Mouse (Mus musculus) neural tube, embryonic 13.5 days (tissue): Measurements from ENCODE around the gene Gtf2ird1. TPM values are rescaled to one million over a fixed set of nuclear protein-coding genes. Genes with fewer than 3 reads are reported as not detected.
"Not testable (repeated sequence)": the region's sequence is repeated elsewhere in the genome, so short reads cannot be mapped to it uniquely, and the experiment has no call there.

ENCODE experiments used
- ATAC-seq: fragments of 200-750 bp; cut with Nextera tagmentation; 2 replicates; pipeline ENCODE4 v1.8.0; 2017; ENCODE audit warnings: low read depth, mild to moderate bottlenecking, moderate TSS enrichment, moderate library complexity
- H3K27ac ChIP-seq: fragments of 300-500 bp; sonication (generic); replicated peaks from 2 replicates; pipeline ENCODE4 v1.5.1; 2015; ENCODE audit warnings: moderate library complexity, mild to moderate bottlenecking, inconsistent platforms
- H3K27me3 ChIP-seq: fragments of 300-500 bp; sonication (generic); 2 replicates; pipeline ENCODE4 v1.6.1; 2015; ENCODE audit warnings: mild to moderate bottlenecking, inconsistent platforms
- H3K36me3 ChIP-seq: fragments of 300-500 bp; sonication (generic); 2 replicates; pipeline ENCODE4 v1.6.1; 2015; ENCODE audit warnings: mild to moderate bottlenecking, inconsistent platforms
- H3K4me1 ChIP-seq: fragments of 300-500 bp; sonication (generic); replicated peaks from 2 replicates; pipeline ENCODE4 v1.6.1; 2015; ENCODE audit warnings: inconsistent platforms
- H3K4me2 ChIP-seq: fragments of 300-500 bp; sonication (generic); 2 replicates; pipeline ENCODE4 v1.6.1; 2015; ENCODE audit warnings: inconsistent platforms, mild to moderate bottlenecking, moderate library complexity
- H3K4me3 ChIP-seq: fragments of 300-500 bp; sonication (generic); 2 replicates; pipeline ENCODE4 v1.5.1; 2015; ENCODE audit warnings: mild to moderate bottlenecking, inconsistent platforms
- H3K9ac ChIP-seq: fragments of 300-500 bp; sonication (generic); 2 replicates; pipeline ENCODE4 v1.6.1; 2015; ENCODE audit warnings: moderate library complexity, mild to moderate bottlenecking, inconsistent platforms
- H3K9me3 ChIP-seq: fragments of 300-500 bp; sonication (generic); 2 replicates; pipeline ENCODE4 v1.6.1; 2016; ENCODE audit warnings: inconsistent platforms
- WGBS: fragments of 180-500 bp; shearing (Covaris S2); methylation state at CpG from one replicate; pipeline ENCODE4 v1.1.7; 2015; 5-methylcytosine and 5-hydroxymethylcytosine counted together
- polyA plus RNA-seq: library from polyadenylated mRNA; unstranded; fragments of >200 nt; fragmentation: Nextera tagmentation; extraction: Ambion mirVana; gene quantifications from 2 replicates; pipeline ENCODE4 v1.2.1, GENCODE M21; 2015

Gtf2ird1 gene
- polyA plus RNA-seq, 1 experiment from 2014 or later: 63.1 TPM

DNA sequence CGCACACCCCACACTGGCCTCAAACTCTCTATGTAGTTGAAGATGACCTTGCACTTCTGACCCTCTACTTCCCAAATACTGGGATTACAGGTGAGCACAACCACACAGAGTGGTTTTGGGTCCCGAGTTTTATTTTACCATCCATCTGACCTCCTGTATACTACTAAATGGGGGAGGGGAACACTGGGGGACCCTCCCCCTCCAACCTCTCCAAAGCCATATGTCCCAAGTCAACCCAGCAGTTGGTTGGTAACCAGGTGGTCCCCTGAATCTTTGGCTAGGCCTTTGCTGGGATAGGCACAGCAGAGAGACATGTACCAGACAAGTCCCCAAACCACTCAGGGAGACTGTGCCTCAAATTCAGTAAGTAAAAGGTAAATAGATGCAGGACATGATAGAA lies 855 bp upstream of the Gtf2ird1 start:
- ATAC-seq: no peak
- Histone ChIP-seq H3K9ac (no peak overlapping the region), H3K9me3 (0 out of 2 replicates have a peak, but pooled peaks cover under 1% of the 10 kb centered on the region), H3K27ac (no peak overlapping the region), H3K36me3 (peaks cover under 1% of the 10 kb centered on the region; the same call in 1 of the 2 replicates), H3K4me1 (peaks cover 28% of the 10 kb centered on the region), H3K4me3 (0 out of 2 replicates have a peak overlapping the region, but pooled peaks have one; percentile 83), H3K4me2 (no peak overlapping the region), H3K27me3 (no peaks in the 10 kb centered on the region)
- WGBS: 88% methylated on average over 2 of the region's 2 CpGs

DNA sequence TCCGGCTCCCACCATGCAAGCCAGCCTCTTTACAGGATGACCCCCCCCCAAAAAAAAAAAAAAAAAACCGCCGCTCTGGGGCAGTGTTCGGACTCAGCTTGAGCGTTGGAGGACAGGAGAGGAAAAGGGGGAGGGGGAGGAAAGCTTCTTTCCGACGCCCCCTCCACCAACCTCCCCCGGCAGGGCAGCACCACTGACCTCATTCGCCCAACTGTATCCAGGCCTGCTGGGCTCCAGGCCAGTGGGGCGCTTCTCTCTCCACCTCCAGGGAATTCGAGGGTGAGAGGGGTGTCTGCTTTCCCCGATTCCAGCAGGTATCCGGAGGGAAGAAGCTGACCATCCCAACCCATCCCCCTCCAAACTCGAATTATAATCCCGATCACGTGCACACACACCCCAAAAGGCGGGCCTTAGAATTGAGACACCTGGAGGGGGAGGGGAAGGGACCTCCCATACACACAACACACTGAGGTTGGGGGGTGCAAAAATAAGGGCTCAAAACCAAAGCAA lies 547 bp downstream of the Gtf2ird1 start:
- H3K4me1 ChIP-seq: peaks cover 28% of the 10 kb centered on the region
- H3K4me3 ChIP-seq: peak overlapping the region; percentile 83
- peak; percentile 73 for ATAC-seq
- 0% methylated on average over 16 of the region's 17 CpGs for WGBS
- H3K9ac ChIP-seq: peak overlapping the region; percentile 94
- peak overlapping the region; percentile 93 for H3K4me2 ChIP-seq
- peaks cover 6% of the 10 kb centered on the region; the same call in 1 of the 2 replicates for H3K9me3 ChIP-seq
- H3K27me3 ChIP-seq: no peaks in the 10 kb centered on the region
- H3K27ac ChIP-seq: peak overlapping the region; percentile 92
- peaks cover 10% of the 10 kb centered on the region for H3K36me3 ChIP-seq

DNA sequence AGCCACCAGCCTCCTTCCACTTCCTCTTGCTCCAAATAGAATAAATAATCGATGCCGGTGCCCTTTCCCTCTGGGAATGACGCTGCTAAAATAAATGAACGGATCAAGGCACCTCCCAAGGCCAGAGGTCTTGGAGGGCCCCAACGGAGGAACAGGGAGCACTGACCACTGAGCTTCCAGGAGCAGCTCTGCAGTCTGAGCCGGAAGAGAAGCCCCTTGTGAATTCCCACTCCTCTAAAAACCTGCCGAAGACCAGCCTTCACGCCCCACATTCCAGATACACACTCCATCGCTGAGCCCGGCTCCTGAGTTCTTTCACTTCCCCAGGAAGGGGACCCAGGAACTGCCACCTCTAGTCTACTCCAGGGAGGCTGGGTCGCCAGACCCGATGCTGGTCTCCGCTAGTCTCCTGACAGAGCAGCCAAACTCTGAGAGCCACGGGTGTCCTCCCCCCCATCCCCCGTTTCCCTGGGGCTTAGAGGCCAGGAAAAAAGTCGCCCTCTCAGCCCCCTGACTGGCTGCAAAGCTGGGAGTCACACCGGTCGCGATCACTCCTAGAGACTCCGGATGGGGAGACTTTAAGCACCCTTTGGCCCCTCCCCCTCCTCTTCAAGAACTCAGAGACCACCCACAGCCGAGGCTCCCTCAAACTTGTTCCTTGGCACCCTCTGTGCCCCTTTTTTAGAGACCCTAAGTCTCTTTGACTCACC lies 1.2 kb downstream of the Gtf2ird1 start:
- H3K4me2 ChIP-seq: peak overlapping the region; percentile 93
- peaks cover 28% of the 10 kb centered on the region for H3K4me1 ChIP-seq
- peak overlapping the region; percentile 83 for H3K4me3 ChIP-seq
- H3K9ac ChIP-seq: peak overlapping the region; percentile 94
- peaks cover 6% of the 10 kb centered on the region; the same call in 1 of the 2 replicates for H3K9me3 ChIP-seq
- H3K36me3 ChIP-seq: peaks cover 10% of the 10 kb centered on the region
- peak; percentile 30 for ATAC-seq
- 2% methylated on average over 21 of the region's 21 CpGs for WGBS
- no peaks in the 10 kb centered on the region for H3K27me3 ChIP-seq
- peak overlapping the region; percentile 92 for H3K27ac ChIP-seq

DNA sequence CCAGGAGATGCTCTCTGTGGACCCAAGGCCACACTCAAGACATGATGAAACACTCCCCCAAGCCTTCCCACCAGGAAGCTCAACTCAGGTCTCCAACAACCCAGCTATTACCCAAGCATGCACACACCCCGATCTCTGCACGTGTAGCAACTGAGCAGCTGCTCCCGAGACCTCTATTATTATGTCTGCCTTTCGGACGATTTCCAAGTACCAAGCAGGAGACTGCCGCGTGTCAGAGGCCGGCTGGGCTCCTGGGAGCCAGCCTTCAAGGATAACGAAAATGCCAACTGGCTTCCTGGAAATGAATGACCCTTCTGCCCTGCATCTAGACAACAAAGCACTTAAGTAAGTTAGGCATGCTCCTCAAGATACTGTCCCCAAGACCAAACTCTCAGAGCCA lies 2.1 kb downstream of the Gtf2ird1 start:
- 26% methylated on average over 9 of the region's 9 CpGs for WGBS
- peaks cover 6% of the 10 kb centered on the region; the same call in 1 of the 2 replicates for H3K9me3 ChIP-seq
- H3K4me3 ChIP-seq: peak overlapping the region; percentile 83
- no peak for ATAC-seq
- peak overlapping the region; percentile 94 for H3K9ac ChIP-seq
- H3K27me3 ChIP-seq: no peaks in the 10 kb centered on the region
- H3K4me1 ChIP-seq: peaks cover 28% of the 10 kb centered on the region
- H3K4me2 ChIP-seq: peak overlapping the region; percentile 93
- H3K27ac ChIP-seq: 0 out of 2 replicates have a peak overlapping the region, but pooled peaks have one; percentile 92
- peaks cover 10% of the 10 kb centered on the region for H3K36me3 ChIP-seq

GRCm38 (mm10) chr5:134453577-134453976 lies 2.9 kb downstream of the Gtf2ird1 start:
- Histone ChIP-seq H3K36me3 (peaks cover 10% of the 10 kb centered on the region), H3K27me3 (no peaks in the 10 kb centered on the region), H3K9me3 (peaks cover 6% of the 10 kb centered on the region; the same call in 1 of the 2 replicates), H3K4me1 (peaks cover 28% of the 10 kb centered on the region), H3K9ac (no peak overlapping the region), H3K4me2 (peak overlapping the region; percentile 93; the same call in 1 of the 2 replicates), H3K4me3 (no peak overlapping the region), H3K27ac (no peak overlapping the region)
- 6% methylated on average over 1 of the region's 1 CpGs for whole genome bisulfite sequencing
- no peak for ATAC-seq

GRCm38 (mm10) chr5:134446755-134447154 lies 9.8 kb downstream of the Gtf2ird1 start:
- not testable (repeated sequence) for H3K4me2 ChIP-seq, ATAC-seq, H3K27me3 ChIP-seq, H3K9ac ChIP-seq, H3K4me3 ChIP-seq, H3K9me3 ChIP-seq, H3K27ac ChIP-seq
- H3K4me1 ChIP-seq: peaks cover 15% of the 10 kb centered on the region
- 97% methylated on average over 4 of the region's 4 CpGs for WGBS
- H3K36me3 ChIP-seq: peaks cover 26% of the 10 kb centered on the region

DNA sequence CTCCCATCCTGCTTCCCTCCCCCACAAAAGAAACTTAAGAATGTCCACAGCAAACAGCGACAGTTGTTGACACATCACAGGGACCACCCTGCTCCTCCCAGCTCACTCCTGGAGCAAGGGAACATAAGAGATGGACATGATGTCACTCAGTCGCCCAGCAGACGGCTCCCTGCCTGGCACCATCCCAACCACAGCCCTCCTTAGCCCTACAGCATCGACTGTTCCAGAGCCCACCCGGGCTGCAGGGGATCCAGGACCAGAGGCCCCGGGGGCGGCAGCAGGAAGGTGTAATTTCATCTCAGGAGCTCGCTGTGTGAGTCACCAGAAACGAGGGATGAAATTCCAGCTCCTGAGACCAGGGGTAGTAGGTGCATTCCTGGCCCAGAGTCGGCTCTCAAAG lies 10.6 kb downstream of the Gtf2ird1 start:
- Histone ChIP-seq H3K9ac (no peak overlapping the region), H3K27me3 (no peaks in the 10 kb centered on the region), H3K4me1 (peaks cover 21% of the 10 kb centered on the region), H3K9me3 (0 out of 2 replicates have a peak, but pooled peaks cover 2% of the 10 kb centered on the region), H3K36me3 (peaks cover 23% of the 10 kb centered on the region), H3K27ac (no peak overlapping the region), H3K4me3 (no peak overlapping the region), H3K4me2 (no peak overlapping the region)
- ATAC-seq: peak; percentile 21; the same call in 1 of the 2 replicates
- 59% methylated on average over 10 of the region's 10 CpGs for WGBS

- WGBS: 58% methylated on average over 10 of the region's 10 CpGs
- H3K4me2 ChIP-seq: no peak overlapping the region
These were observed 11.2 kb downstream of the Gtf2ird1 start for GRCm38 (mm10) chr5:134445208-134445831.

DNA sequence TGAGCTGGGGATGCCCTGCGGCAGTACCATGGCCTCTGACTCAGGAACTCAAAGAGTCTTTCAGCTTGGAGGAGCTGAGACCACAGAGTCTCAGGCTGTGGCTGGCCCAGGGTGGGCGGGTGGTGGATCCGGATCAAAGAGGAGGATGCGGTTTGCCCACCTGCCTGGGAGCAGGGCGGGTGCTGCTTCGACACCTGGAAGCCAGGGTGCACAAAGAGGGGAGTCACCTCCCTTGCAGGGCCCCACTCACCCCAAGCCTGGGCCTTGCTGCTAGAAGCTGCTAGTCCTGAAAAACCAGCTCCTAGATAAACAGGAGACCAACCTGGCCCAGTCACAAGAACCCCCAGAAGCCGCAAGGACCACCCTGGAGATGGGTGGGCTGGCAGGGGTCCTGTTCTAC lies 12.0 kb downstream of the Gtf2ird1 start:
- Histone ChIP-seq H3K4me2 (no peak overlapping the region), H3K9ac (no peak overlapping the region), H3K36me3 (peaks cover 29% of the 10 kb centered on the region), H3K27ac (no peak overlapping the region), H3K9me3 (0 out of 2 replicates have a peak, but pooled peaks cover 3% of the 10 kb centered on the region), H3K27me3 (no peaks in the 10 kb centered on the region), H3K4me1 (peaks cover 36% of the 10 kb centered on the region), H3K4me3 (no peak overlapping the region)
- no peak for ATAC-seq
- WGBS: 97% methylated on average over 7 of the region's 7 CpGs

More at GRCm38 (mm10) chr5:134445208-134445831, 11.2 kb downstream of the Gtf2ird1 start:
- ATAC-seq: no peak
- H3K9me3 ChIP-seq: 0 out of 2 replicates have a peak, but pooled peaks cover 3% of the 10 kb centered on the region
- peaks cover 23% of the 10 kb centered on the region for H3K36me3 ChIP-seq
- H3K9ac ChIP-seq: no peak overlapping the region
- H3K4me1 ChIP-seq: peaks cover 27% of the 10 kb centered on the region
- H3K27me3 ChIP-seq: no peaks in the 10 kb centered on the region
- no peak overlapping the region for H3K4me3 ChIP-seq
- H3K27ac ChIP-seq: no peak overlapping the region

GRCm38 (mm10) chr5:134442066-134442465 lies 14.4 kb downstream of the Gtf2ird1 start:
- Histone ChIP-seq H3K4me3 (no peak overlapping the region), H3K9me3 (0 out of 2 replicates have a peak, but pooled peaks cover 3% of the 10 kb centered on the region), H3K27me3 (no peaks in the 10 kb centered on the region), H3K4me2 (no peak overlapping the region), H3K9ac (no peak overlapping the region), H3K4me1 (peaks cover 50% of the 10 kb centered on the region), H3K36me3 (peaks cover 30% of the 10 kb centered on the region), H3K27ac (no peak overlapping the region)
- 83% methylated on average over 3 of the region's 3 CpGs for WGBS
- no peak for ATAC-seq

GRCm38 (mm10) chr5:134441105-134441504 lies 15.4 kb downstream of the Gtf2ird1 start:
- Histone ChIP-seq H3K4me3 (no peak overlapping the region), H3K9ac (no peak overlapping the region), H3K36me3 (peaks cover 28% of the 10 kb centered on the region), H3K4me1 (peaks cover 55% of the 10 kb centered on the region), H3K27ac (no peak overlapping the region), H3K4me2 (no peak overlapping the region), H3K9me3 (0 out of 2 replicates have a peak, but pooled peaks cover 3% of the 10 kb centered on the region), H3K27me3 (no peaks in the 10 kb centered on the region)
- ATAC-seq: no peak
- WGBS: 73% methylated on average over 3 of the region's 3 CpGs

DNA sequence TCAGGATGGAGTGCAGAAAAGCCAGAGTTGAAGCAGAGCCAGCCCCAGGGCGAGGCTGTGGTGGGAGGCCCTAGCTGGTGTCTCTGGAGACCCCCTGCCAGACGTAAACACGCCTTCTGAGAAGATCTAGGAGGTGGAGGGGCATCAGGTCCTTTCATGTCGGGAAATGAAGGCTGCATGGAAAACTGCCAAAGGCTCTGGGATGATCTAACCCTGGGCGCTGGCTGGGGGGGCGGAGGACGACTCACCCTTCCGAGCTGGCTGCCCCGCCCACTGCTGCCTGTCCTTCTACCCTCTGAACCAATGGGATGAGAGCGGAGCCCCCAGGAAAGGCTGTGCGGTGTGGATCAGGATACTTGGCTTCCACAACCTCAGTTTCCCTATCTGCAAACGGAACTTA lies 16.4 kb downstream of the Gtf2ird1 start:
- ATAC-seq: no peak
- peaks cover 28% of the 10 kb centered on the region for H3K36me3 ChIP-seq
- peaks cover 51% of the 10 kb centered on the region for H3K4me1 ChIP-seq
- no peak overlapping the region for H3K4me2 ChIP-seq
- 0 out of 2 replicates have a peak, but pooled peaks cover 3% of the 10 kb centered on the region for H3K9me3 ChIP-seq
- H3K9ac ChIP-seq: no peak overlapping the region
- H3K27ac ChIP-seq: peak overlapping the region; percentile 14; the same call in 1 of the 2 replicates
- H3K4me3 ChIP-seq: no peak overlapping the region
- WGBS: 76% methylated on average over 12 of the region's 12 CpGs
- H3K27me3 ChIP-seq: no peaks in the 10 kb centered on the region
